Mouse (Mus musculus) frontal cortex, postnatal 25 days (tissue): ENCODE results near the gene Mfap1a.
"Not testable (repeated sequence)": the region's sequence is repeated elsewhere in the genome, so short reads cannot be mapped to it uniquely, and the experiment has no call there.

ENCODE experiments used
- DNase-seq, 2 experiments: peaks; one replicate each; pipeline ENCODE4 v3.0.0; 2022; ENCODE audit warnings: low spot score in 2 of 2

The Mfap1a gene

DNA sequence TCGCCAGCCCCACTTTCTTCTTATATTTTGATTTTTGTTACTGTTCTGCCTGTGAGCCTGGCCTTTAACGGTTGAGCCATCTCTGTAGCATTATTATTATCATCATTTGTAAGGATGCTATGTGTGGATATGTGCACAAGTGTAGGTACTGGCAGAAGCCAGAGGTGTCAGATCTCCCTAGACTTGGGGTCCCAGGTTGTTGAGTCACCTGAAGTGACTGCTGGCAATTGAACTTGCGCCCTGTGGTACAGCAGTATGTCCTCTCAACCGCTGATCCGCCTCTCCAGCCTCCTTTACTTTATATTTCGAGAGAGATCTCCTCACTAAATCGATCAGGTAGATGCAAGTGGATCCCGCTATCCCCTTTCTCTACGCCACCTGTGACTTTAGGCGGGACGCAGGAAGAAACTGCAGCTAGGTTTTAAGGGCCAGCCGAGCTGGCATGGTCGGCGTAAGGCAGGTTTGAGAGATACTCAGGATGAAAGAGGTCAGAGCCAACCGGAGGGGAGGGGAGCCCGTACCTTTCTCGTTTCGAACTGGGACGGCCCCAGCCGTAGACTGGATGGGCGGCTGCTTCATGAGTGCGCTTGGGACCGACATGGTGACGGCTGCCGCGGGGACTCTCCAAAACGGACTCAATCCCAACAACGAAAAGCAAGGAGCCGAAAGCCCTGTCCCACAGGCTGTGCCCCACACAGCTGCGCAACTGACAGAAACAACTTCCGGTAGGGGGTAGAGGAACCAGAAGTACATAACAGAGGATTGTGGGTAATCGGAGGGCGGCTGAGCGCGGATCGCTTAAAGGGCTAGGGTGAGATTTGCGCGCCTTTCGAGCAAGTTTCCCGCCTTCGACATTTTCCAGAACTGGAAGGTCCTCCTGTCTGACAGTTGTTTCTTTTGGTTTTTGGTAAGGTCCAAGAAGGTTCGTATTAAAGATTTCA, at the start of gene Mfap1a, which contains the start of gene Wdr76:
Gene Mfap1a (minus strand): TSS at position 724 of the 941 bp plus-strand sequence.
Gene Wdr76 (plus strand): TSS at position 782 of the 941 bp plus-strand sequence.
- DNase-seq = peak; percentile 58 to 66

DNA sequence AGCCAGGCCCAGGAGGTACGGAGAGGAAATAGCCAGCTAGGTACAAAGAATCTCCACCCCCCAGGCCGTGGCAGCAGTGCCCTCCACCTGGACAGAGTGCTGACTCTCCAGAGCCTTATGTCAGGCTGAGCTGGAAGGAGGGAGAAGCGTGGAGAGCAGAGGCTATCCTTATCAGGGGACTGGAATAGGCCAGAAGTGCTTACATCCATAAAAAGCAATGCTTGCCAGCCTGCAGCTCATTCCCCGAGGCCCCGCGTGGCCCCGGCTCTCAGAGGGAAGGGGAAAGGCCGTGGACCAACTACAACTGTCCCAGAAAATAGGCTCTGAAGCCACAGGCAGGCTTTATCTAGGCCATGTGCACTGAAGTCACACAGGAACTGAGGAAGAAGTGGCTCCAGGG, 44.8 kb upstream of the Mfap1a start:
- no peak for DNase-seq

GRCm38 (mm10) chr2:121549630-121550029, 43.2 kb upstream of the Mfap1a start:
- no peak for DNase-seq

- no peak for DNase-seq
Measured at GRCm38 (mm10) chr2:121544829-121545228, 38.4 kb upstream of the Mfap1a start.

DNA sequence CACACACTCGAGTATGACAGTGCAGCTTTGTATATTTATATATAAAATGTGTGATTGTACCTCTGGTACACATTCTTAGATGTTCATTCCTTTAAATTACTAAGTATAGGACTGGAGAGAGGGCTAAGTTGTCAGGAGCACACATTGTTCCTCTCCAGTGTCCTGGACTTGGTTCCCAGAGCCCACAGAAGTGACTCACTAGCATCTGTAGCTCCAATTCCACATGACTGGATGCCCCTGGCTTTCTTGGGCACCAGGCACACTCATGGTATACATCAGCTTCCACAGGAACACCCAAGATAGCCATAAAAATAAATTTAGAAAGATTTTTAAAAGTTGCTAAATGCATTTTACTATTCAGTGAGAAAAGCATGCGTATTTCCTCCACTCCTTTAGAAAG, 18.6 kb upstream of the Mfap1a start:
- DNase-seq = no peak

DNA sequence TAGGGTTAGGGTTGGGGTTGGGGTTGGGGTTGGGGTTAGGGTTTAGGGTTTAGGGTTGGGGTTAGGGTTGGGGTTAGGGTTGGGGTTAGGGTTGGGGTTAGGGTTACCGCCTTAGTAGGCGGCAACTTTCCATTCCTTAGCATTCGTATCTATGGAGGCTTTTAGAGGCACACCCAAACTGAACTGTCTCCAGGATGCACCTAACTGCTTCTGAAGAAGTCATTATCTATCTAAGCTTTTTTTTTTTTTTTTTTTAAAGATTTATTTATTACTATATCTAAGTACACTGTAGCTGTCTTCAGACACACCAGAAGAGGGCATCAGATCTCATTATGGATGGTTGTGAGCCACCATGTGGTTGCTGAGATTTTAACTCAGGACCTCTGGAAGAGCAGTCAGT, 16.4 kb upstream of the Mfap1a start:
- DNase-seq = not testable (repeated sequence)

DNA sequence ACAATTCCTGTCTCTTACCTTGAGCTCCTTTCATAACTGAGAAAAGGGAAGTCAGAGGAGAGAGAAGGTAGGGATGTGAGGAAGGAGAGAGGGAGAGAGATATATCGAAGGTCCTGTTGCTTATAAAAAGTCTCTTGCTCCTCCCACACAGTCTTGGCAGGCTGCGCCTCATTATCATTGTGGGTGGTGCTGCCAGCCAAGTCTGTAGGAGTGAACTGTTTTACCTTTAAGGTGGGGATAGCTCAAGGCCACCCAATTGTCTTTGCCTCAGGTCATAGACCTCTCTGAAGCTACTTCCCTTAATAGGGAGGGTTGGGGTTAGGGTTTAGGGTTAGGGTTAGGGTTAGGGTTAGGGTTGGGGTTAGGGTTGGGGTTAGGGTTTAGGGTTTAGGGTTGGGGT, 15.5 kb upstream of the Mfap1a start:
- DNase-seq = no peak

GRCm38 (mm10) chr2:121518711-121519110, 12.2 kb upstream of the Mfap1a start:
- not testable (repeated sequence) for DNase-seq

GRCm38 (mm10) chr2:121518106-121518505, 11.6 kb upstream of the Mfap1a start:
- no peak for DNase-seq

DNA sequence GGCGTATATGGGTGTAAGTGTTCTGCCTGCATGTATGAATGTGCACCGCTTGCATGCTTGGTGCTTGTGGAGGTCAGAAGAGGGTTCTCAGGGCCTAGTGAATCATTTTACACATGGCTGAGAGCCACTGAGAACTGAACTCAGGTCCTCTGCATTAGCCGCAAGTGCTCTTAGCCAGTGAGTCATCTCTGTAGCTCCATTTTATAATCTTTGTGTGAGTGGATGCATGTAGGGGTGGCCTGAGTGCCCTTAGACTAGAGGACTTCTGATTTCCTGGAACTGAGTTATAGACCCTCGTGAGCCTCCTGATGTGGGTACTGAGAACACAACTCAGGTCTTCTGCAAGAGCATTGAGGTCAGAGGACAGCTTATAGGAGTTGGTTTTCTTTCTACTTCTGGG, 7.7 kb upstream of the Mfap1a start:
- DNase-seq = no peak

DNA sequence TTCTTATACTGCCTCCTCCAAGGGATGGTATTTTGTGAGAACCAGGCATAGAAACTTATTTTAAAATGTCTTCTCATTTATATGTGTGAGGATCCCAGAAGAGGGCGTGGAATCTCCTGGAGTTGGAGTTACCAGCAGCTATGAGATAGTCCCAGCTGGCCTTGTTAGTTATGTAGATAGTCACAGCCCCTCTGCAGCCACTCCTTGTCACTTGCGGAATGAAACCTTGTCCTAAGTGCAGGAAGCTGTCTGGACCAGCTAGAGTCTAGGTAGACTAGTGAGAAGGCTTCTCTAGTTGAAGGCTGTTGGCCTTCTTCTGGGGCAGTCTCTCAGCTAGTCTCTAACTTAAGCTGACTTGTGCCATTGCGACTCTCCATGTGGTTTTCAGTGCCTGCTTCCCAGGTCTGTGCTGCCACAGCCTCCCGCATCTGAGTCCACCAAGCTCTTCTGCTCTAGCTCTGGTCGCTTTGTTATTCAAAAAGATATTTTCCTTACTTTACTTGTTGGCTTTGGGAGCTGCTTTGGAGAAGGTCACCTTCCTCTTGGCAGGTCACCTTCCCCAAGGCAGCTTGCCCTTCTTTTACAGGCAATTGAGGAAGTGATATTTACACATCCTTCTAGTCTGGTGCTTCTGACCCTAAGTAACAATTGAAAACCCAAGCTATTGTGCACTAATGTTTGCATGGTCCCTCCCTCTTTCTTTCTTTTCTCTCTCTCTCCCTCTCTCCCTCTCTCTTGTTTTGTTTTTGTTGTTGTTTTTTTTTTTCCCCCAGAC, 6.7 kb upstream of the Mfap1a start:
- not testable (repeated sequence) for DNase-seq

GRCm38 (mm10) chr2:121511401-121511800, 4.9 kb upstream of the Mfap1a start:
- no peak for DNase-seq

DNA sequence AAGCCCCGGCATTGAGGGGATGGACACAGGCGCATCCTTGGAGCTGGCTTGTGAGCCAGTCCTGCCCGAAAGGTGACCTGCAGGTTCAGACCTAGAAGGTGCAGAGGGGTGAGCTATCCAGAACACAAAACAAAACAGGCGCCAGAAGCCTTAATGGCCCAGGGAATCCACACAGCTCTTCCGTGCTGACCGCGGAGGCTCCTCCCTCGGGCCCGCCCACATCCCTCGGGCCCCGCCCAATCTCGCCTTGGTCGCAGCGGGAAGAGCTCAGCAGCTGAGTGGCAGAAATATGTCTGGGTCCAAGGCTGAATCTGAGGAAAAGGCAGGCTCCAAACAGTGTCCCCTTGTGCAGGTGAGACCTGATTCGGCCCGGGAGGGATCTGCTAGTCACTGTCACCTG, 3.1 kb upstream of the Mfap1a start:
- peak; percentile 16 to 22 for DNase-seq

- no peak for DNase-seq
Measured at GRCm38 (mm10) chr2:121507951-121508330, 1.5 kb upstream of the Mfap1a start.

GRCm38 (mm10) chr2:121507173-121507950, 897 bp upstream of the Mfap1a start:
- no peak for DNase-seq

DNA sequence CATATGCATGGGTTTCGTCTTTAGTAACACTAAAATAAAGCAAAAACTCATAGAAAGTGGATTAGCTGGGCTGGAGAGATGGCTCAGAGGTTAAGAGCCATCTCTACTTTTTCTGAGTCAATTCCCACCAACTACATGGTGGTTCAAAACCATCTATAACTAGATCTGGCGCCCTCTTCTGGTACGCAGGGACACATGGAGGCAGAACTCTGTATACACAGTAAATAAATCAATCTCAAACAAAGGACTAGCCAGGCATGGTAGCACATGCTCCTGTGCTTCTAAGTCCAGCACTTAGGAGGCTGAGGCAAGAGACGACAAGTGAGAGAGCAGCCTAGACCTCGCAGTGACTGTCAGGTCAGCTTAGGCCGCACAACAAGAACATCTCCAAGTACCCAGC, 4.9 kb downstream of the Mfap1a start:
- not testable (repeated sequence) for DNase-seq

- DNase-seq = not testable (repeated sequence)
Measured at GRCm38 (mm10) chr2:121484403-121484802, 22.1 kb downstream of the Mfap1a start.

DNA sequence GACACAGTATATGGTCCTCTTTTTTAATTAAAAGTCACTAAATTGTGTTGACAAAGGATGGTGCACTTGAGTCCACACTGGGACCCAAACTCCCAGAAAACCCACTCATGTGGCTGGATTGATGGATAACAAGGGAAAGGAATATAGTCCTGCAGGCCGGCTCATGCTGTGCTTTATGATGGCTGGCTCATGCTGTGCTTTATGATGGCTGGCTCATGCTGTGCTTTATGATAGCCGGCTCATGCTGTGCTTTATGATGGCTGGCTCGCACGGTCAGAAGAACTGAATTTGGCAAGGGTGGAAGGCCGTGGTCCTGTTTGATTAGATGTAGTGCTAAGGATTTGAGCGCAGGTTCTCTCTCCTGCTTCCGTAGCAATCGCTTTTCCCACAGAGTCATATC, 22.9 kb downstream of the Mfap1a start:
- no peak for DNase-seq

- DNase-seq = not testable (repeated sequence)
Measured at GRCm38 (mm10) chr2:121480916-121481315, 25.5 kb downstream of the Mfap1a start.

DNA sequence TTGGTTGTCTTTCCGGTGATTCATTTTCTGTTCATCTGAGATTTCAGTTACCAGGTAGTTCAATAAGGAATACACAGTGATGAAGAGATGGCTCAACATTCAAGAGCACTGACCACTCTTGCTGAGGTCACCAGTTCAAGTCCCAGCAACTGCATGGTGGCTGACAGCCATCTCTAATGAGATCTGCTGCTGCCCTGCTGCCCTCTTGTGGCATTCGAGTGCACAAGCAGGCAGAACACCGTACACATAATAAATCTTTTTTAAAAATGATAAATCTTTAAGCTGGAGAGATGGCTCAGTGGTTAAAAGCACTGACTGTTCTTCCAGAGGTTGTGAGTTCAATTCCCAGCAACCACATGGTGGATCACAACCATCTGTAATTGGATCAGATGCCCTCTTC, 26.0 kb downstream of the Mfap1a start:
- no peak for DNase-seq

DNA sequence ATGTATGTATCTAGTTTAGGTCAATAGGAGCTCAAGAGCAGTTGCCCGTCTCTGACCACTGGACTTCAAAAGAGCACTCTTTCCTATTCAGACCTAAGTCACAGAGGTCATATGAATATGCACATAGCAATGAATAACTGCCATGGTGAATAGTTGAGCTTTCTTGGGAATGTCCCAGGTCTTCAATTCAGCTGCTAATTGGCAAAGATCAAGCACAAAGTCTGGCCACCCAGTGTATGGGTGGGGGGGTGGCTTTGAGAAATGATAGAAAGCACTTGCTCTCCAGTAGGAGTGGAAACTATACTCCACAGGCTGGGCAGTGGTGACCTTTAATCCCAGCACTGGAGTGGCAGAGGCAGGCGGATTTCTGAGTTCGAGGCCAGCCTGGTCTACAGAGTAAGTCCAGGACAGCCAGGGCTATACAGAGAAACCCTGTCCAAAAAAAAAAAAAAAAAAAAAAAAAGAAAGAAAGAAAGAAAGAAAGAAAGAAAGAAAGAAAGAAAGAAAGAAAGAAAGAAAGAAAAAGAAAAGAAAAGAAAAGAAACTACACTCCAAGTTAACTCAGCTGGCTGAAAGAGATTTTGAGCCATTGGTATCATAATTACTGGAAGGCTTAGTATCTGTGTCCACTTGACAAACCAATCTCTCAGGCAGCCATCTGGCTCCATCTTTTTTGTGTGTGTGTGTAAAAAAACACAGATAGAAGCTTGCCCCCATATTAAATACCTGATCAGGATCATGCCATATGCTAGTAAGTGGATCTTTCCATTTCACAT, 28.8 kb downstream of the Mfap1a start:
- no peak for DNase-seq
